Mouse (Mus musculus) intestine, postnatal 0 days (tissue): Measurements from ENCODE around the gene Gngt2. TPM values are rescaled to one million over a fixed set of nuclear protein-coding genes. Genes with fewer than 3 reads are reported as not detected.

Source experiments
- ATAC-seq: fragments of 200-750 bp; cut with Nextera tagmentation; 2 replicates; pipeline ENCODE4 v1.8.0; 2017; ENCODE audit warnings: mild to moderate bottlenecking, moderate TSS enrichment, moderate library complexity
- H3K27ac ChIP-seq: fragments of 300-500 bp; sonication (generic); 2 replicates; pipeline ENCODE4 v1.5.1; 2014; ENCODE audit warnings: mild to moderate bottlenecking, low read depth, low read length, moderate library complexity
- H3K27me3 ChIP-seq: fragments of 300-500 bp; sonication (generic); replicated peaks from 2 replicates; pipeline ENCODE4 v1.6.1; 2014; ENCODE audit warnings: low read length, mixed read lengths; ENCODE audit not compliant: control insufficient read depth, insufficient read depth
- H3K36me3 ChIP-seq: fragments of 300-500 bp; sonication (generic); 2 replicates; pipeline ENCODE4 v1.6.1; 2014; ENCODE audit warnings: mild to moderate bottlenecking, moderate library complexity; ENCODE audit not compliant: control insufficient read depth, insufficient read depth
- H3K4me1 ChIP-seq: fragments of 300-500 bp; sonication (generic); replicated peaks from 2 replicates; pipeline ENCODE4 v1.6.1; 2014; ENCODE audit warnings: antibody characterized with exemption, low read length, mixed read lengths; ENCODE audit not compliant: control insufficient read depth, insufficient read depth
- H3K4me2 ChIP-seq: fragments of 300-500 bp; sonication (generic); replicated peaks from 2 replicates; pipeline ENCODE4 v1.6.1; 2014; ENCODE audit warnings: low read depth, mild to moderate bottlenecking, moderate library complexity
- H3K4me3 ChIP-seq: fragments of 300-500 bp; sonication (generic); 2 replicates; pipeline ENCODE4 v1.5.1; 2014; ENCODE audit warnings: low read depth, low read length
- H3K9ac ChIP-seq: fragments of 300-500 bp; sonication (generic); 2 replicates; pipeline ENCODE4 v1.6.1; 2014; ENCODE audit warnings: mild to moderate bottlenecking, low read depth, low read length
- H3K9me3 ChIP-seq: fragments of 300-500 bp; sonication (generic); 2 replicates; pipeline ENCODE4 v1.6.1; 2016; ENCODE audit warnings: mixed run types; ENCODE audit not compliant: control insufficient read depth
- CTCF ChIP-seq: sonication (generic); IDR thresholded peaks from 2 replicates; pipeline ENCODE4 v1.5.1; 2016; ENCODE audit warnings: low read depth, mild to moderate bottlenecking, control low read depth, antibody characterized with exemption, moderate library complexity
- WGBS: fragments of 180-500 bp; shearing (Covaris S2); extraction: QIAGEN DNeasy Blood & Tissue Kit; methylation state at CpG from one replicate; pipeline ENCODE4 v1.1.7; 2014; 5-methylcytosine and 5-hydroxymethylcytosine counted together
- polyA plus RNA-seq: library from polyadenylated mRNA; unstranded; fragments of >200 nt; fragmentation: Nextera tagmentation; extraction: Ambion mirVana; gene quantifications from 2 replicates; pipeline ENCODE4 v1.2.1, GENCODE M21; 2015

Gngt2 gene
- polyA plus RNA-seq, 1 experiment from 2014 or later, result 19.9 TPM

DNA sequence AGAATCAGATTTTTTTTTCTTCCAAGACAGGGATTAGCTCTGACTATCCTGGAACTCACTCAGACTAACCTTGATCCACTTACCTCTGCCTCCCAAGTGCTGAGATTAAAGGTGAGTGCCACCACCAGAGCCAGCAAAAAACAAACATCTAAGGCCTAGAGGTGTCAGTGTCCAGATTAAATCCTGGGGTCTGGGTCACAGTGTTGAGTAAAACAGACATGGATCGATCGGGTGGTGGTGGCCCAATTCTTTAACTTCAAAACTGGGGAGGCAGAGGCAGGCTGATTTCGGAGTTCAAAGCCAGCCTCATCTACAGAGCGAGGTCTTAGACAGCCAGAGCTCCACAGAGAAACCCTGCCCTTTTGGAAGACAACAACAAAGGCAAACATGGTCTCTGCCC is 14.6 kb upstream of the Gngt2 start:
- ATAC-seq, result no peak
- TF ChIP-seq CTCF, result no peak
- H3K27me3 ChIP-seq, result no peaks in the 10 kb centered on the region
- H3K9ac ChIP-seq, result no peak overlapping the region
- 0 out of 2 replicates have a peak, but pooled peaks cover 3% of the 10 kb centered on the region for H3K4me1 ChIP-seq
- no peak overlapping the region for H3K4me3 ChIP-seq
- WGBS, result 96% methylated on average over 4 of the region's 4 CpGs
- H3K27ac ChIP-seq, result no peak overlapping the region
- no peak overlapping the region for H3K4me2 ChIP-seq
- H3K9me3 ChIP-seq, result no peaks in the 10 kb centered on the region
- H3K36me3 ChIP-seq, result no peaks in the 10 kb centered on the region

DNA sequence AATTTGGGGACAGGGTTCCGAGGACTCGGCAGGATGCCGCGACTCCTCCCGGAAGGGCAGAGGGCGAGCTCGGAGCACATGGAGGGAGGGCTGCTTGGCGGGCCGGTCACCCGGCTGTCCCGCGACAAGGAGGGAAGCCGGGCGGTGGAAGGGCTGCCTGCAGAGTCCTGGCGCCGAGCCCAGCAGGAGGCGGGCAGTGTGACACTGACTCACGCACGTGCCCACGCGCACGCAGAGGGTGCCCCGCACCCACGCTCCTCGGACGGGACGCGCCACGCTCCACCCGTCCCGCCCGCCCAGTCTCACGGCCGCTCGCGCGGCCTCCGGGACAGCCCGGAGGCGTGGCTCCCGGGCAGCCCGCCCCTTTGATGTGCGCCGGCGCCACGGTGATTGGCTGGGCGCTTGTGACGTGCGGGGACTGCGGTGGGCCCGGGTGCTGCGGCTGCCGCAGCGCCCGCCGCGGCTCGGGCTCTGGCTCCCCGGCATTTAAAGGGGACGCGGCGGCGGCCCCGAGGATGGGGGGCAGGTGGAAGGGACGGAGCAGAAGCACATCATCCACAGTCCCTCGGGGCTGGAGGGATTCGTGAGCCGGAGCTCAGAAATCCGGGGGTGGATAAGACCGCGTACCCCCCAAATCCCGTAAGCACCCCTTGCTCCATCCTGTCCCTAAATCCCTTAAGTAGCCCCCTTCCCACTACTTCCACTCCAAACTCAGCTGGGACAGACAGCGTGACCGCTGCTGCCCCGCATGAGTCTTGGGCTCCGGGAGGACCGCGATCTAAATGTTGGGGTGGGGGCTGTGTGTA is 12.7 kb upstream of the Gngt2 start, which contains the start of gene Phospho1:
TSS of gene Phospho1 (plus strand) at position 429 of the 806 bp plus-strand sequence.
- peak within 1 kb of the TSS; percentile 50 for H3K27ac ChIP-seq
- peak within 1 kb of the TSS; percentile 78 for H3K9ac ChIP-seq
- peak within 1 kb of the TSS; percentile 94 for H3K4me2 ChIP-seq
- no peaks in the 10 kb centered on the region for H3K9me3 ChIP-seq
- ATAC-seq, result peak; percentile 91
- no peaks in the 10 kb centered on the region for H3K36me3 ChIP-seq
- 0 out of 2 replicates have a peak, but pooled peaks cover 3% of the 10 kb centered on the region for H3K4me1 ChIP-seq
- peak within 1 kb of the TSS; percentile 56 for H3K4me3 ChIP-seq
- 0 out of 2 replicates have a peak, but pooled peaks have one; percentile 13 for TF ChIP-seq CTCF
- H3K27me3 ChIP-seq, result peaks cover 6% of the 10 kb centered on the region; the same call in 1 of the 2 replicates
- under 1% methylated on average over 78 of the region's 78 CpGs for WGBS

DNA sequence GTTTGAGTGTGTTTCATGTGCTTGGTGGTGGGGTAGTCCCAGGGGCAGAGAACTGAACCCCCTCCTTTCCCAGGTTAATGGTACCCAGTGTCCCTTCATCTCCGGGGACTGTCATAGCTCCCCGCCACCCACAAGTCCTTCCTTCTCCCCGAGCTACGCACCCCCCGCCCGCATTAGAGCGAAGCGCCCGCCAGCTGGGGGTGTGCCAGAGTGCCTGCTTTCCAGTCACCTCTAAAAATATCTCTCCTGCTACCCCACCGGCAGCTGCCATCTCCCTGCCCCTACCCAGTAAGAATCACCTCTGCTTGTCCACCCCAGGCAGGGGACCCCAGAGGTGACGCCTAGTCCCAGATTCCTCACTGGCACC is 12.2 kb upstream of the Gngt2 start:
- no peak for ATAC-seq
- Histone ChIP-seq H3K27ac (no peak overlapping the region), H3K27me3 (peaks cover 11% of the 10 kb centered on the region), H3K9ac (peak overlapping the region; percentile 78), H3K36me3 (no peaks in the 10 kb centered on the region), H3K4me1 (0 out of 2 replicates have a peak, but pooled peaks cover 3% of the 10 kb centered on the region), H3K4me3 (peak overlapping the region; percentile 56), H3K9me3 (no peaks in the 10 kb centered on the region), H3K4me2 (peak overlapping the region; percentile 94)
- 8% methylated on average over 11 of the region's 11 CpGs for WGBS
- TF ChIP-seq CTCF, result no peak

DNA sequence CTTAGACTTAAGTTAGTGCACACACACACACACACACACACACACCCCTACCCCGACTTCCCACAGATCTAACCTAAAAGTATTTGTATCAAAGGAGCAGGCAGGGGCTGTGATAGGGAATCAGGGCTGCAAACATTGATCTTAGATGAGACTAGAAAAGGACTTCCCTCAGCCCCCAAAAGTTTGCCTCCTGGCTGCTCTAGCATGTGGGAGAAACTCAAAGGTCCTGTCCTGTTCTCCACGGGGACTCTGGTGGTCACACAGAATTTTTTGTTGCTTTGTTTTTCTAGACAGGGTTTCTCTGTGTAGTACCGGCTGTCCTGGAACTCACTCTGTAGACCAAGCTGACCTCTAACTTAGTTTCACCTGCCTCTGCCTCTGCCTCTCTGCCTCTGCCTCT is 11.4 kb upstream of the Gngt2 start:
- WGBS, result 60% methylated on average over 3 of the region's 3 CpGs
- Histone ChIP-seq H3K9ac (no peak overlapping the region), H3K4me2 (peak overlapping the region; percentile 6; the same call in 1 of the 2 replicates), H3K9me3 (no peaks in the 10 kb centered on the region), H3K4me3 (no peak overlapping the region), H3K4me1 (0 out of 2 replicates have a peak, but pooled peaks cover 3% of the 10 kb centered on the region), H3K36me3 (no peaks in the 10 kb centered on the region), H3K27me3 (peaks cover 19% of the 10 kb centered on the region), H3K27ac (no peak overlapping the region)
- ATAC-seq, result no peak
- no peak for TF ChIP-seq CTCF

DNA sequence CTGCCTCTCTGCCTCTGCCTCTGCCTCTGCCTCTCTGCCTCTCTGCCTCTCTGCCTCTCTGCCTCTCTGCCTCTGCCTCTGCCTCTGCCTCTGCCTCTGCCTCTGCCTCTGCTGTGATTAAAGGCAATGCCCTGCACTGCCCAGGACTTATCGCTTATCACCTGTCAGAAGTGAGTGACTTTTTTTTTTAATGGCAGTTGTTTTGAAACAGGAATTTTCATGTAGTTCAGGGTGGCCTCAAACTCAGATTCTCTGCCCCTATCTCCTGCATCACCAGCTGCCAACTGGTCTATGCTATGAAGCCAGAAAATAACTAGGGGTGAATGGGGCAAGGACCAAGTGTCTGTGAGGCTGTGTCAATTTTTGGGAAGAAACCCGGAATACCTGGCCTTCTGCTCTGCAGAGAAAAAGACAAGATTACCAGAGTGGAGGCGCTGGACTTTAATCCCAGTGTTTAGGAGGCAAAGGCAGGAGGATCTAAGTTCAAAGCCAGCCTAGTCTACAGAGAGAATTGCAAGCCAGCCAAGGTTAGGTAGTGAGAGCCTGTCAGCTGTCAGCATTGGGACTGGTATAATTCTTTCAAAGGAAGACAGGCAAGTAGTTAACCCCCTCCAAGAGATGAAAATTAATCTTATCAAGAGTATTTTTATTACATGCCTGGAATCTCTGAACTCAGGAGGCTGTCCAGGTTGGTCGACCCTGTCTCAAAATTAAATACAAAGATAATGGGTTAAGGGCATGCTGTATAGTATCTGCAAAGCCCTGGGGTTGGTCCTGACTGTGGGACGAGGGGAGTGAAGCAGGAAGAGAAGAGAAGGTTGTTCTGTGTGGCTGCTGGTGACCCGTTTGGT is 10.5 kb upstream of the Gngt2 start:
- Histone ChIP-seq H3K36me3 (no peaks in the 10 kb centered on the region), H3K4me2 (0 out of 2 replicates have a peak overlapping the region, but pooled peaks have one; percentile 37), H3K4me1 (0 out of 2 replicates have a peak, but pooled peaks cover 3% of the 10 kb centered on the region), H3K27ac (no peak overlapping the region; the same call in 1 of the 2 replicates), H3K9ac (no peak overlapping the region), H3K9me3 (no peaks in the 10 kb centered on the region), H3K27me3 (peaks cover 28% of the 10 kb centered on the region), H3K4me3 (no peak overlapping the region)
- TF ChIP-seq CTCF, result no peak
- WGBS, result 42% methylated on average over 6 of the region's 6 CpGs
- no peak for ATAC-seq

DNA sequence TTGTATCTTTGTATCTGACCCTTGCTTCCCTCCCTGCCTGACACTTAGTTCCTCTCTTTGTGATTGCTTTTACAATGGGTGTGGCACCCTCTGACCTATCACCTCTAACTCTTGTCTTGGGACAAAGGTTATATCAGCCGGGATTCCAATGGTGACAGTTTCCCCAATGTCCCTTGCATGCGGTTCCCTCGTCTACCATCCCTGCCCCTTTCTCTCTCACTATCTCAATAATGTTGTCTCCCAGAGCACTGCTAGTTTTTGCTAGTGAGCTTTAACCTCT is 9.9 kb upstream of the Gngt2 start:
- peaks cover 3% of the 10 kb centered on the region; the same call in 1 of the 2 replicates for H3K36me3 ChIP-seq
- no peak overlapping the region for H3K9ac ChIP-seq
- no peaks in the 10 kb centered on the region for H3K9me3 ChIP-seq
- H3K4me2 ChIP-seq, result 0 out of 2 replicates have a peak overlapping the region, but pooled peaks have one; percentile 37
- 0 out of 2 replicates have a peak, but pooled peaks cover 3% of the 10 kb centered on the region for H3K4me1 ChIP-seq
- 14% methylated on average over 3 of the region's 3 CpGs for WGBS
- no peak overlapping the region; the same call in 1 of the 2 replicates for H3K27ac ChIP-seq
- no peak for TF ChIP-seq CTCF
- peaks cover 32% of the 10 kb centered on the region for H3K27me3 ChIP-seq
- no peak overlapping the region for H3K4me3 ChIP-seq
- no peak for ATAC-seq
